Mouse (Mus musculus): Measurements from ENCODE around the gene Rad51b.

GRCm38 (mm10) chr12:79830686-79831085 lies 533.6 kb downstream of the Rad51b start:
- TF ChIP-seq POLR2A (IDR thresholded peaks at IDR 0.05; ENCODE audit: insufficient read depth, low read length), result no peak
- no peak for TF ChIP-seq CTCF (IDR thresholded peaks at IDR 0.05; ENCODE audit: low read depth, low read length)
- no peak for TF ChIP-seq EP300 (IDR thresholded peaks at IDR 0.05; ENCODE audit: insufficient read depth, low read depth, low read length)
